Mouse (Mus musculus): Measurements from ENCODE around the gene Tmx2. TPM values are rescaled to one million over a fixed set of nuclear protein-coding genes. Genes with fewer than 3 reads are reported as not detected.

The Tmx2 gene
- total RNA-seq, 2 experiments from 2014 or later = 109 to 113 TPM

Other genes with a start within 250 kb of the Tmx2 start
- 10 to 100 TPM; 56.4 to 57.8 TPM for gene Tfpi, start 202.4 kb downstream of the Tmx2 start, total RNA-seq (2021)
- 100 to 1,000 TPM in 1 of 2 experiments, 10 to 100 TPM in 1; 92.4 to 107 TPM for gene Ctnnd1, start 28.4 kb downstream of the Tmx2 start, total RNA-seq (2021)
- gene Btbd18, start 20.1 kb downstream of the Tmx2 start, total RNA-seq (2021) = not detected
- 10 to 100 TPM; 31.4 to 32.8 TPM for gene Selenoh, start 8.4 kb downstream of the Tmx2 start, total RNA-seq (2021)
- 10 to 100 TPM in 1 of 2 experiments, 1 to 10 TPM in 1; 4.3 to 11.7 TPM for gene Gm28635, start 1.1 kb downstream of the Tmx2 start, total RNA-seq (2021)
- 10 to 100 TPM; 13.9 to 15.0 TPM for gene Med19, start 738 bp downstream of the Tmx2 start, total RNA-seq (2021)
- gene Zdhhc5, start 36.0 kb upstream of the Tmx2 start, total RNA-seq (2021) = 10 to 100 TPM; 57.7 to 62.4 TPM
- 1 to 10 TPM; 4.9 to 5.8 TPM for gene Clp1, start 48.2 kb upstream of the Tmx2 start, total RNA-seq (2021)
- 1 to 10 TPM in 1 of 2 experiments, under 1 TPM in 1; 0.93 to 1.3 TPM for gene Ypel4, start 54.9 kb upstream of the Tmx2 start, total RNA-seq (2021)
- gene Gm19426, start 64.5 kb upstream of the Tmx2 start, total RNA-seq (2021) = 1 to 10 TPM; 1.6 to 2.2 TPM
- 10 to 100 TPM; 58.8 to 72.1 TPM for gene Serping1, start 96.3 kb upstream of the Tmx2 start, total RNA-seq (2021)
- 10 to 100 TPM; 67.6 to 87.8 TPM for gene Ube2l6, start 119.7 kb upstream of the Tmx2 start, total RNA-seq (2021)
- gene Smtnl1, start 143.5 kb upstream of the Tmx2 start, total RNA-seq (2021) = under 1 TPM in 1 of 2 experiments, not detected in 1; 0.14 TPM
- 100 to 1,000 TPM in 1 of 2 experiments, 10 to 100 TPM in 1; 78.1 to 101 TPM for gene Timm10, start 147.9 kb upstream of the Tmx2 start, total RNA-seq (2021)
- 1 to 10 TPM; 2.9 to 3.6 TPM for gene Slc43a1, start 159.7 kb upstream of the Tmx2 start, total RNA-seq (2021)
- gene Rtn4rl2, start 207.6 kb upstream of the Tmx2 start, total RNA-seq (2021) = 1 to 10 TPM; 4.7 to 4.9 TPM